Mouse (Mus musculus): ENCODE results near the gene Chil5. TPM values are rescaled to one million over a fixed set of nuclear protein-coding genes. Genes with fewer than 3 reads are reported as not detected.

The Chil5 gene
- polyA plus RNA-seq, 1 experiment, result 0.07 TPM

Other genes starting within 250 kb of the Chil5 start
- gene Rap1a, start 231.5 kb downstream of the Chil5 start, polyA plus RNA-seq (2012; rRNA removed), result 10.6 and 11.2 TPM in 2 replicates
- gene Adora3, start 162.0 kb downstream of the Chil5 start, polyA plus RNA-seq (2012; rRNA removed), result 0.35 and 0.40 TPM in 2 replicates
- 0.48 and 0.51 TPM in 2 replicates for gene Tmigd3, start 161.9 kb downstream of the Chil5 start, polyA plus RNA-seq (2012; rRNA removed)
- 1.3 and 2.7 TPM in 2 replicates for gene I830077J02Rik, start 100.2 kb downstream of the Chil5 start, polyA plus RNA-seq (2012; rRNA removed)
- 38.8 and 42.7 TPM in 2 replicates for gene Wdr77, start 73.4 kb downstream of the Chil5 start, polyA plus RNA-seq (2012; rRNA removed)
- gene Atp5f1, start 72.7 kb downstream of the Chil5 start, polyA plus RNA-seq (2012; rRNA removed), result 176 and 185 TPM in 2 replicates
- 0.38 and 0.60 TPM in 2 replicates for gene Ovgp1, start 59.1 kb downstream of the Chil5 start, polyA plus RNA-seq (2012; rRNA removed)
- not detected in 2 replicates for gene Pifo, start 18.2 kb downstream of the Chil5 start, polyA plus RNA-seq (2012; rRNA removed)
- gene Chia1, start 80.4 kb upstream of the Chil5 start, polyA plus RNA-seq (2012; rRNA removed), result 0.26 and 1.2 TPM in 2 replicates
- gene Chil3, start 134.8 kb upstream of the Chil5 start, polyA plus RNA-seq (2012; rRNA removed), result 0.07 TPM in 1 of 2 replicates, not detected in the other
- gene Chil4, start 186.7 kb upstream of the Chil5 start, polyA plus RNA-seq (2012; rRNA removed), result 0.16 TPM in 1 of 2 replicates, not detected in the other

Data from large intestine, adult 2 months (tissue).